Mouse (Mus musculus): ENCODE data around the gene Wfdc1.

Wfdc1 gene

GRCm38 (mm10) chr8:119694696-119695095 lies 28.5 kb downstream of the Wfdc1 start:
- DNase-seq = no peak

DNA sequence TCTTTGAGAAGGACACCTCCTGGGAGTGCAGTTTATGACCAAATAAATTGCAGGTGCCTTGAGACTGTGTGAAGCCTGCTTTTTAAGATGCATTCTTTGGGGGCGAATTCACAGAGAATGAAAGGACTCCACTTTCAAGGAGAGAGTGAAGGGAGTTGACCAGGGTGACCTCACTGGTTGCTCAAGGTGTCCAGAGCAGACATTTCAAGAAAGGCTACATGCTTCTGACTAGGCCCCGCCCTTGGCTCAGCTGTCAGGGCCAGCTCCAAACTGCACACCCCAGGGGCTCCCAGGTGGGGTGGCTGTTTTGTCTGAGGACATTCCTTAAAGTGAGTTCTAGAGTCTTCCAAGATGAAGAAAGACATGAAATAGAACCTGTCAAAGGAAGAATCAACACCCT lies 31.0 kb downstream of the Wfdc1 start:
- DNase-seq = no peak

DNA sequence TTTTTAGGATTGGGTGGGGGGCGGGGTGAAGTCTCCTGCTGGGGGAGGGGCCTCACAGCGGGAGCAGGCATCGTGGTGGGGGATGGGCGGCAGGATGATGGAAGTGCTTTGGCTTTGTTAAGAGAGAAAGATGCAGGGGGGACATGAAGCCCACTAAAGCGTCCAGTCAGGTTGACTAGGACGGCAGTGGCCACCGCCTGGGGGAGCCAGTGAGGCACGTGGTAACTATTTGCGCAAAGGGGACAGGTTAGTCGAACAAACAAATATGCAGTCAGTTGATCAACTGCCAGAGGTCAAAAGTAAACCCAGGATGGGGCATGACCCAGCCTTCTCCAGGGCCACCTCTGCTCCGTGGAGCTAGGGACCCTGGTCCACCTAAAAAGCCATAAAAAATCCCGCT lies 32.8 kb downstream of the Wfdc1 start:
- DNase-seq = peak; percentile 22

DNA sequence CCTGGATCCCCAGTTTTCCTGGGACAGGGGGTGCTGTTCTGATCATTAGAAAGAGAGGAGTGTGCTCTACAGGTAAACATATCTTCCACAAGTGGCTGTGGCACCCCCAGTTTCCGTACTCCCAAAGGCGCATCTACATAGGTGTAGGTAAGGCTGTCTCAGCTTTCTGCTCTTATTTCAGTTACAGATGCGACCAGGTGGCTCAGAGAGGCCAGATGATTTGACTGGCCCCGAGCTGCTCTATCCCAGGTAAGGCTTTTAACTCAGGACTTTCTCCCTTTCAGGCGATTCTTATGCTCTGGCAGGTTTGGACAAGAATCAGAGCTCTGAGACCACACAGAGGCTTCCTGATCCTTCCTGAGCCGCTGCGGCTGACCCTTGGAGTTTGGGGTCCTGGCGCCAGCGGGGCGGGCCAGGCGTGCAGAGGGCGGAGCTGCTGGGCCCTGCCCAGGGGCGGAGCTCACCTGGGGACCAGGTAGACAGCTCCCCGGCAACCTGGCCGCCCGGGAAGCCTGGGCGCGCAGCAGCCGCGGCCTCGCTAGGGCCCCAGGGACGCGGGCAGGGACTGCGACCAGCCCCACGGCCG lies 33.5 kb downstream of the Wfdc1 start, which contains the start of gene Atp2c2:
Gene Atp2c2 (plus strand): TSS at position 461 of the 586 bp plus-strand sequence.
- DNase-seq = no peak

GRCm38 (mm10) chr8:119702965-119703364 lies 36.8 kb downstream of the Wfdc1 start:
- DNase-seq = no peak

DNA sequence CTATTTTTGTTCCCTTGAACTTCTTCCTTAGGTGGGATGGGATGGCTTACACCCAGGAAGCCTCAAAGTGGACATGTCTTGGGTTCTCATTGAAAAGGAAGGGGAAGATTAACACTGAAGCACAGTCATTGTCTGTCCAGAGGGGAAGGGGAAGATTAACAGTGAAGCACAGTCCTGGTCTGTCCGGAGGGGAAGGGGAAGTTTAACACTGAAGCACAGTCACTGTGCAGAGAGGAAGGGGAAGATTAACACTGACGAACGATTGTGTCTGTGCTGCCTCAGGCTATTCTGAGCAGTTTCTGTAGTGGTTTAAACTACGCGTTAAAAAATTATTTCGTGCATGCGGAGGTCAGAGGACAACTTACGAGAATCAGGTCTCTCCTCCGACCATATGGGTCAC lies 41.0 kb downstream of the Wfdc1 start:
- DNase-seq = no peak

DNA sequence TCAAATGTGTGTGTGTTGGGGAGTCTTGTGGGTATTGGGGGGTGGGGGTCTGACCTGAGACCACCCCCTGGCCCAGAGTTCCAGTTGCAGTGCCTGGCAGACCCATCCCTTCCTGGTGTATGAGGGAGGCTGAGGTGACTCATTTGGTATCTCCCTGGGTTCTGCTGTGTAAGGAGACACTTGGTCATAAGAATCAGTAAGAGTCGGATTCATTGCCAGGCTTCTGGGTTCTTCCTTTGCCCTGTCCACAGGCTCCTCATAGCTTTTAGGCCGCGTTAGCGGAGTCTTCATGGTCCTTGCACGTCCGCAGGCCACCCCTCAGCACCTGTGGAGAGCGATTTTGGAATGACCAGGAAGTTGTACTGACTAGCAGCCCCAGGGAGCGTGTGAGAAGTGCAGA lies 42.3 kb downstream of the Wfdc1 start:
- no peak for DNase-seq

GRCm38 (mm10) chr8:119708878-119709702 lies 42.9 kb downstream of the Wfdc1 start:
- no peak for DNase-seq

DNA sequence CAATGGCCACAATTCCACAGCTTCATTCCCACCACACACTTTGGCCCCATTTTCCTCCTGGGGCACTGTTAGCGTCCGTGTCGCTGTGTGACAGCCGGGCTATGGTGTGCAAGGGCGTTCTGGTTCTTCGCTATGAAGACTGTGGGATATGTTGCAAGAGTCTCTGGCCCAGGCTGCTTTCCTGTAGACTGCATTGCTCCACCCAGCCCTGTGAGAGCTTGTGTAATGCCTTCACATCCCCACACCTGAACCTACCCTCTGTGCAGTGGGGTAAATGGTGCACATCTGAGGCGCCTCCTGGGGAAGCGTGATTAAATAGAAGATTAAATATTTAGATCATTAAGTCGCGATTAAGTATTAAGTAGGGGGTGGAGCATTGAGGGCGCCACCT lies 43.5 kb downstream of the Wfdc1 start:
- DNase-seq = no peak

DNA sequence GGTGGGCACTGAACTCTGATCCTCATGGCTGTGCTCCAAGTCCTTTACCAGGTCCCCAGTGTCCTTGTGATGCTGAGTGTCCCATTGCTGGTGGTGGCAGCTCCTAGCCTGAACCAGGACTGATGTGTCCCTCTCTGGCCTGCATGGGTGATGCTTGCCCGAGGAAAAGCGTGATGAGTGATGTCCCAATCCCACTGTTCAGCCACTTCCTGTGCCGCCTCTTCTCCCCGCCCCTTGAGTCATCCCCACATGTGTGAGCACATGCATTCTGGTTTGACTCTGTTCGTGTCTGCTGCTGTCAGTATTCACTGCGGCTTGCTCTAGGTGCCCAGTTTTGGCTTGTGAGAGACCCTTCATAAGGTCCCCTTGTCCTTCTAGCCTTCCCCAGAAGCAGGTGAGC lies 46.1 kb downstream of the Wfdc1 start:
- no peak for DNase-seq

GRCm38 (mm10) chr8:119713421-119713820 lies 47.3 kb downstream of the Wfdc1 start:
- DNase-seq = no peak

DNA sequence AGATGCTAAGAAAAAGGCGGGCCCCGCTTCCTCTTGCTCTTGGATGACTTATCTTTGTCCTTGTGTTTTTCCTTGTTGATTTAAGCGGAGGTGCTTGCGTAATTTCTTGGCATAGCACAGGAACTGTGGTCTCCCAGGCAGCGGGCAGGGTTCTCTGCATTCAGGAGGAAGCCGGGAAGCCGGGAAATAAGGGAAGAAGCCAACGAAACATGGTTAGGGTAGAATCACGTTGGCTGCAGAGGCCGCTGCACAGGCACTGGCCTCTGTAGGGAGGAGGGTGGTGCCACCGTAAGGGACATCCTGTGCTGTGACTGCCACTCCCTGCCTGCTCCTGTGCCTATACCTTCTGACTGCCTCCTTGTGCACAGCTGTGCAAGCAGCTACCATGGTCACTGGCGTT lies 49.1 kb downstream of the Wfdc1 start:
- DNase-seq = no peak

DNA sequence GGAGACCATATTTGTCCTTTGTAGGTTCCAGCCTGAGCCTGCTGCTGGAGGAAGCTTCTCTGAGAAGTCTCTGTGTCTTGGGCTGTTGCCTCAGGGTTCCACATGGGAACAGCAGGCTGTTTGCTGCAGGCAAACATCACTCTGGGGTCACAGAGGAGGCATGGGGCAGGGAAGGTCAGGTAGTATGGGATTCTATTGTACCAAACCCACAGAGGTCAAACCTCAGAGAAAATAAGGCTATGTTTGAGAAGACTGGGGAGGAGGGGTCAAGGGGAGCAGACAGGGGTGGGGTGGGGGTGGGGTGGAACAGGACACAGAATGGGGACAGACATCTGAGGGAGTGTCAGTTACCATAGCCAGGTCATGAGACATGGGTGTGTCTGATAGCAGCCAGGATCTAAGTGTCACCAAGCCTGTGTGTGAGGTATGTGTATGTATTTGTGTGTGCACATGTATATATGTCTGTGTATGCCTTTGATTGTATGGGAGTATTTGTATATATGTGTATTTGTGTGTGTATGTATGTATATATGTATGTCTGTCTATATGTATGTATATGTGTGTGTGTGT lies 50.6 kb downstream of the Wfdc1 start:
- DNase-seq = no peak

- no peak for DNase-seq
These were observed 51.6 kb downstream of the Wfdc1 start for GRCm38 (mm10) chr8:119717765-119718164.

DNA sequence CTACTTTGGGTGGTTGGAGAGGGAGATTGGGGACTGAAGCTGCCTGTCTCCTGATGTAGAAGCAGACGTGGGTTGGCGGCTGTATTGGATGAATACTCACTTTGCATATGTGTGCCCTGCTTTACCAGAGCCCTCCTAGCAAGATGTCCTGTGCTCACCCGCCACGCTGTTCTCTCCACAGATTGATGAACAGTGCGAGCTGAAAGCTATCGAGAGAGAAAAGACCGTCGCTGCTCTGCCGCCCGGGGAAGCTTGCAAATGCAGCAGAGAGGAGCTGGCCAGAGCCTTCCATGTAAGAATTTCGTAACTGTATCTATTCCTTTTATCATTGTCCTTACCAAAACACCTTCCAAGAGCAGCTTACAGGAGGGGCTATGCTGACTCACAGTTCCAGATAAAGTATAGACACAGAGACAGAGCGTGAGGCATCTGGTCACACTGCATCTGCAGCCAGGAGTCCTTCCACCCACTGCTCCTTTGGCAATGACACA lies 52.9 kb downstream of the Wfdc1 start:
- no peak for DNase-seq

DNA sequence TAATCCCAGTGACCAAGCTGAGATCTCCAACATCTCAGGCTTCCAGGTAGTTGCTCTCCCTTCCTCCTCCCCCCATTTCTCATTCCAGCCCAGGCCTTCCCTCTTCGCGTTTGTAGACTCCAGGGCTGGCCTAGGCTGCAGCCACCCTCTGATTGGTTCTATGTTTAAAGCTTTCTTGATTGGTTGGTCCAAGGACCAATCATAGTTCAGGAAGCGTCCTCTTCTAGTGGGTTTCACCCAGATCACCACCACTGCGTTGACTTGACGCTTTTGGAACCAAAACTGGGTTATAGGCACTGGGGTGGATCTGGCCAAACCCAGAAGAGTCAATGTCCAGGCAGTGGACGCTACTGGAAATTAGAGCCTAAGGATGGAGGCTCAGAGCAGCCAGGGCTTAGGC lies 56.2 kb downstream of the Wfdc1 start:
- no peak for DNase-seq

DNA sequence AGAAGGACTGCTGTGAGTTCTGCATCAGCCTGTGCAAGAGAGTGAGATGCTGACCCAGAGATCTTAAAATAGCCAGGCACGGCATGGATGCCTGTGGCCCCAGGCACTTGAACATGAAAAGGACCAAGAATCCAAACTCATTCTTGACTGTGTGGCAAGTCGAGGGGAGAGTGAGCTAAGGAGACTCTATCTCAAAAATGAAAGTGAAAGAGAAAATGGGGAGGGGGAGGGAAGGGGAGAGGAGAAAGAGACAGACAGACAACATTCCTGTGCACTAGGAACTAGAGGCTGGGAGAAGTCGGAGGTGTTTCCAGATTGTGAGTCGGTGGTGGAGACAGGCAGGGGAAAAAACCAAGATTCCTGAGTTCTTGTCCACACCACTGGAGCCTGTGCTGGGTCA lies 57.5 kb downstream of the Wfdc1 start:
- DNase-seq = no peak

DNA sequence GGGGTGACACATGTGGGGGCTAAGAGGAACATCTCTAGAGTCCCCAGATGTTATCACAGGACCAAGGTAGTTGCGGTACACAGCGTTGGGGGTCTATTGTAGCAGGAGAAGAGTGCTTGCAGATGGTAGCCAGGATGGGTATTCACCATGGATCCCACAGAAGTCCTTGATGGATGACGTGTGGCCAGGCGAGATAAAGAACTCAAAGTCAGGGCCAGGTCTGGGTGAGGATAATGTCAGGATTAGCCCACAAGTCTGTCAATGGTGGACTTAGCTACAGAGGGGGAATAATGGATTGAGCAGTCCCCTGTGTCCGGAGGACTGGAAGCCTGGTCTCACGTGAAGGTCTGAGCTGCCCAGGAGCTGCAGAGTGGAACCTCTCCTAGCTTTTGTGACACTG lies 58.4 kb downstream of the Wfdc1 start:
- DNase-seq = no peak

DNA sequence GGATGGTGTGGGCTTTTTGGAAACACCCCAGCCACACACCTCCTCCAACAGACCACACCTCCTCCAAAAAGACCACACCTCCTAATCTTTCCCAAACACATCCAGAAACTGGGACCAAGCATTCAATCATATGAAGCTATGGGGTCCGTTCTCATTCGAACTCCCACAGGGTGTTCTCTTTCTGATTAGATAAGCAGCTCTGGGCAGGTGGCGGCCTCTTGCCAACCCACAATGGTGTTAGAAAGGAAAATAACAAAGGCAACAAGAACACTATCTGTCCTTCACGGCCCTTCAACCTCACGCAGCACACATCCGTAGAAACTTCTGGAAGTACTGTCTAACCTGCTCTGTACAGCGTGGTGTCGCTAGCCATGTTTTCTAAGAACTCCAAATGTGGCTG lies 60.9 kb downstream of the Wfdc1 start:
- no peak for DNase-seq

- no peak for DNase-seq
These were observed 62.3 kb downstream of the Wfdc1 start for GRCm38 (mm10) chr8:119728351-119728895.

DNA sequence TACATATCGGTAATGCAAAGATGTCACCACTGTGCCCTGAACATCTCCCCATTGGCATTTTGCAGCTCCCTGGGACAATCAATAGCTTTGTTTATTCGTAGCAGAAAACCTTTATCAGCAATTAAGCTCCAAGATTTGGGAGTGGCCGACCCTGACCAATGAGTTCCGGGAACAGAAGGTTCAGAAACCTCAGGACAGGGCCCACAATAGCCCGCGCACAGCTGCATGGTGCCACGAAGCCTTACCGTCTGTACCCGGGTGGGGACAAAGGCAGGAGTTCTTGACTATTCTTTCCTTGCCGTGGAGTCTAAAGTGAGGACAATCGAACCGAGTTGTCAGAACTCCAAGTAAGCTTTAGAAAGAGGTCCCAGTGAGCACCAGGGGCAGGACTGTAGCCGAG lies 65.9 kb downstream of the Wfdc1 start:
- DNase-seq = no peak

DNA sequence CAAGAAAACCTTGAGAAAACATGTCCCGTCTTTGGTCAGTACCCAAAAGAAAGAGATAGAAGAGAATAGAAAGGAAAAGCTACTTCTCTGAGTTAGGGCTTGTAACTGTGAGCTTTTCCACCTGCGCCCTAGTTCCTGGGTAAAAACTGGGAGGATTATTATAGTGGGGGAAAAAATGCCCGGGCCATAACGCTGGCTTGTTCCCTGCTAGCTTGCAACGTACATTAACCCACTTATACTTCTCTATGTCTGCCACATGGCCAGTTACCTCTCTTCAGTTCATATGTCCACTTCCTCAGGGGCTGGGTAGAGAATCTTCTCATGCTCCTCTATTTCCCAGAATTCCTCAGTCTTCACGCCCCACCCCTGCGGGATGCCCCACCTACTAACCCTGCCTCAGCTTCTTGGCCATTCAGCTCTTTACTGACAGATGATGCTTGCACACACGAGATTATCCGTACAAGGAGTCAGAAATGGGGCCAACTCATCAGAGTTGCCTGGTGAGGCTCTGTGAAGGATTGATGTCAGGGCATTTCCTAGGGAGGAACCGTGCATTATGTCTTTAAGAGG lies 70.3 kb downstream of the Wfdc1 start:
- no peak for DNase-seq

DNA sequence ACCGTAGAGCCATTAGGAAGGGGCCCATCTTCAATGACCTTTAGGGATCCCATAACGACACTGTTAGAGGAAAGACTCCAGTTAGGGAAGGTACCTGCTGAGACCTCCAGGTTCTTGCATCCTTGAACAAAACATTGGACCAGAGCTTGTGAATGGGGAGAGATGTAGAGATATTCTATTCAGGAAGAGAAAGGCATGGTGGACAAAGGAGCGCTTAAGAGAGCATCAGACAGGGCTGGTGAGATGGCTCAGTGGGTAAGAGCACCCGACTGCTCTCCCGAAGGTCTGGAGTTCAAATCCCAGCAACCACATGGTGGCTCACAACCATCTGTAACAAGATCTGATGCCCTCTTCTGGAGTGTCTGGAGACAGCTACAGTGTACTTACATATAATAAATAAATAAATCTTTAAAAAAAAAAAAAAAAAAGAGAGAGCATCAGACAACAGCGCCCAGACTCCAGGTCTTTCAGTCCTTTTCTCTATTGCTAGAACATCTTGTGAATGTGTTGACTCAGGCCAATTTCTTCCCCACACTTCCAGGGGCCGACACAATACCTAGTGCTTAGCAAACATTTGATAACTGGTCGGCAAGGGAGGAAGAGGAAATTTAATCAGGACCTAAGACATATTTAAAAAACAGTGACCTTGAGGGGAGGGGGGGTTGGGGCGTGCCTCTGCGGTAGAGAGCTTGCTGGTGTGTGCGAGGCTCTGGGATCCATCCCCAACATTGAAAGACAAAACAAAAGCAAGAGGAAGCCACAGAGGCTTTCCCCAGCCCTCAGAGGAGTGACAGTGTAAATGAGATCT lies 71.1 kb downstream of the Wfdc1 start:
- no peak for DNase-seq

Measured in cerebellum, adult 9-10 months (tissue).